In the genomic region with DNA sequence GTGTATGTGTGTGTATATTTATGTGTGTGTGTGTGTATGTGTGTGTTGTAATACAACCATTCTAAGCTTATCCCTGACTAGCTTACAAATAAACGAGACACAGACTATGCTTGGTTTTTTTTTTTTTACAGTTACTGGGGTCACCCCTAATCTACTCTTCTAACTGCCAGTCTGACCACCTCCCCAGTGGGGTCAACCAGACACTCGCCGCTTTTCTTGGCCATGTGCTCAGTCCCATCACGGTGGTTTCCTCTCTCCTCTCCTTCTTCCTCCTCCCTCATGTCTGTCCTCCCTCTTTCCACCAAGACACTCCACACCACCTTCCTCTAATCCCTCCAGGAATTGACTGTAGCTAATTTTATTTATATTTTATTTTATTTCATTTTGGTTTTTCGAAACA, we compare ENCODE assay signal across 19 mouse cellular contexts.
A peak's percentile ranks its signal among the peaks of the same experiment; 100 is the strongest.
DNase-seq lines count a peak whose midpoint lies in the region; ATAC-seq and TF ChIP-seq lines count a peak whose summit lies in the region.
"Had no signal": no experiment of that assay in that cellular context is flagged by ENCODE, and none has a peak within 500 bp of the region (broad histone marks: within the 10 kb centered on the region; RNA-seq: fewer than 3 reads in every experiment).

No protein-coding gene starts in this region.

- TF ChIP-seq POLR2A in CH12.LX (IDR thresholded peaks at IDR 0.05; ENCODE audit: low read depth, low read length), result no peak

- in situ Hi-C loops in CH12.LX (cut with MboI; ENCODE audit: low pct_ligation_motif_present, low pct_unique_long_range_greater_than_20kb, low sequenced_read_pairs), result no loop called here

- dilution Hi-C loops in CH12.LX (cut with MboI; ENCODE audit: extremely low pct_ligation_motif_present, extremely low pct_unique_long_range_greater_than_20kb, low sequenced_read_pairs), result no loop called here

- no peak for ATAC-seq in heart, embryonic 11.5 days (replicated peaks; ENCODE audit: insufficient number of reproducible peaks, low FRiP score, low TSS enrichment)
- ATAC-seq: activated CD4-positive, CD25-positive, alpha-beta regulatory T cell, adult 4 months; CD4-positive, CD25-positive, alpha-beta regulatory T cell, adult 4 months; Patski had no signal

- H3K79me2 ChIP-seq in CH12.LX (replicated peaks; ENCODE audit: control insufficient read depth, extremely low read depth, insufficient read depth, poor library complexity, severe bottlenecking), result peaks cover 3% of the 10 kb centered on the region; the same call in 1 of the 2 replicates

- no peaks in the 10 kb centered on the region for H3K9me3 ChIP-seq in heart, embryonic 11.5 days (replicated peaks; ENCODE audit: control insufficient read depth, low read length)
- no peaks in the 10 kb centered on the region for H3K9me3 ChIP-seq in CH12.LX (replicated peaks; ENCODE audit: low read length)
- H3K9me3 ChIP-seq in limb, embryonic 10.5 days (replicated peaks), result no peaks in the 10 kb centered on the region
- H3K9me3 ChIP-seq: G1E had no signal

- no peak overlapping the region for H3K27ac ChIP-seq in heart, embryonic 11.5 days (ENCODE audit: low read depth, low read length)
- H3K27ac ChIP-seq in CH12.LX (ENCODE audit: insufficient read depth, low read depth), result no peak overlapping the region
- no peak overlapping the region for H3K27ac ChIP-seq in limb, embryonic 10.5 days

- no peaks in the 10 kb centered on the region for H3K27me3 ChIP-seq in heart, embryonic 11.5 days (ENCODE audit: control insufficient read depth, insufficient read depth, low read length)
- no peaks in the 10 kb centered on the region for H3K27me3 ChIP-seq in CH12.LX (replicated peaks)
- H3K27me3 ChIP-seq in limb, embryonic 10.5 days (ENCODE audit: low read depth, poor library complexity, severe bottlenecking), result no peaks in the 10 kb centered on the region
- H3K27me3 ChIP-seq: Patski had no signal

- no peak for TF ChIP-seq RAD21 in CH12.LX (IDR thresholded peaks at IDR 0.05; ENCODE audit: low read depth, low read length)

- H3K9ac ChIP-seq in heart, embryonic 11.5 days (ENCODE audit: low read depth, low read length), result no peak overlapping the region
- no peak overlapping the region for H3K9ac ChIP-seq in CH12.LX (ENCODE audit: insufficient read depth, low read depth)

- H3K4me3 ChIP-seq in heart, embryonic 11.5 days (ENCODE audit: low read depth, low read length), result no peak overlapping the region
- no peak overlapping the region for H3K4me3 ChIP-seq in CH12.LX (replicated peaks in 1 of 3; ENCODE audit: low read depth in 2 of 3, low read length in 2 of 3, poor library complexity in 1 of 3)
- no peak overlapping the region for H3K4me3 ChIP-seq in limb, embryonic 10.5 days

- no peak for TF ChIP-seq EP300 in CH12.LX (IDR thresholded peaks at IDR 0.05; ENCODE audit: low read length)

- 75% methylated on average over 5 of the region's 5 CpGs for WGBS in heart, embryonic 11.5 days (ENCODE audit: insufficient replicate concordance)
- WGBS in limb, embryonic 10.5 days, result 83% methylated on average over 5 of the region's 5 CpGs

- peak; percentile 81 for DNase-seq in heart, adult 11 months
- DNase-seq in CH12.LX (ENCODE audit: extremely low read depth), result no peak
- DNase-seq in limb, embryonic 10.5 days (ENCODE audit: low spot score), result no peak
- DNase-seq: adrenal gland, adult 2 months; adrenal gland, adult 8-10 months; adrenal gland, postnatal 10 days; adrenal gland, postnatal 14 days; adrenal gland, postnatal 25 days; adrenal gland, postnatal 36 days; B cell, adult 2 months; cerebellum, adult 11 months; cerebellum, adult 11-12 months; cerebellum, adult 18-20 months; cerebellum, adult 2 months had no signal

- no peaks in the 10 kb centered on the region for H3K4me1 ChIP-seq in heart, embryonic 11.5 days (ENCODE audit: control insufficient read depth, insufficient read depth, low read length)
- peaks cover 7 to 28% of the 10 kb centered on the region in 2 experiments for H3K4me1 ChIP-seq in CH12.LX (ENCODE audit: control insufficient read depth in 1 of 2, insufficient read depth in 2 of 2)
- H3K4me1 ChIP-seq in limb, embryonic 10.5 days, result no peaks in the 10 kb centered on the region

- H3K36me3 ChIP-seq in heart, embryonic 11.5 days (ENCODE audit: control insufficient read depth, insufficient read depth, low read length), result no peaks in the 10 kb centered on the region
- no peaks in the 10 kb centered on the region for H3K36me3 ChIP-seq in CH12.LX (replicated peaks in 1 of 2; ENCODE audit: control insufficient read depth in 1 of 2, insufficient read depth in 1 of 2, low read length in 1 of 2)
- no peaks in the 10 kb centered on the region for H3K36me3 ChIP-seq in limb, embryonic 10.5 days
- H3K36me3 ChIP-seq: G1E had no signal

- no peak overlapping the region for H3K4me2 ChIP-seq in heart, embryonic 11.5 days
- H3K4me2 ChIP-seq in CH12.LX (ENCODE audit: insufficient read depth, low read depth, poor library complexity, severe bottlenecking), result no peak overlapping the region

- TF ChIP-seq CTCF in CH12.LX (conservative IDR thresholded peaks at IDR 0.05 in 1 of 2, IDR thresholded peaks at IDR 0.05 in 1 of 2; ENCODE audit: low read depth in 2 of 2, low read length in 2 of 2), result no peak

TF ChIP-seq in CH12.LX, 34 proteins besides CTCF, POLR2A, EP300 and RAD21:
- TF ChIP-seq PAX5 (IDR thresholded peaks at IDR 0.05; ENCODE audit: low read length) (no peak), MEF2A (IDR thresholded peaks at IDR 0.05; ENCODE audit: borderline replicate concordance, low read depth, low read length) (no peak), SIN3A (IDR thresholded peaks at IDR 0.05; ENCODE audit: low read length) (peak; percentile 33; the same call in 1 of the 2 replicates), SMC3 (IDR thresholded peaks at IDR 0.05; ENCODE audit: low read depth, low read length) (no peak), MAX (IDR thresholded peaks at IDR 0.05; ENCODE audit: low read length) (peak; percentile 58), ZKSCAN1 (IDR thresholded peaks at IDR 0.05; ENCODE audit: borderline replicate concordance, low read depth, low read length) (no peak), MYC (IDR thresholded peaks at IDR 0.05; ENCODE audit: low read depth, low read length) (peak; percentile 84), MXI1 (IDR thresholded peaks at IDR 0.05; ENCODE audit: low read depth, low read length) (0 out of 2 replicates have a peak, but pooled peaks have one; percentile 21), NELFE (IDR thresholded peaks at IDR 0.05; ENCODE audit: low read depth, low read length) (no peak)
TF ChIP-seq in CH12.LX: peak in this region for 4.
